Mouse (Mus musculus): Measurements from ENCODE around the gene Arl5a. TPM values are rescaled to one million over a fixed set of nuclear protein-coding genes. Genes with fewer than 3 reads are reported as not detected.

Arl5a gene
- total and polyA plus RNA-seq, 3 experiments = 10.0 to 33.9 (median 32.5) TPM

- no peak overlapping the region for H3K9ac ChIP-seq (ENCODE audit: low read depth, low read length)
- H3K79me2 ChIP-seq (replicated peaks; ENCODE audit: control insufficient read depth, insufficient read depth, low read length) = no peaks in the 10 kb centered on the region
- H3K27ac ChIP-seq = no peak overlapping the region
- peaks cover 1% of the 10 kb centered on the region; the same call in 1 of the 2 replicates for H3K4me1 ChIP-seq (ENCODE audit: control insufficient read depth, insufficient read depth, low read length)
- no peak overlapping the region for H3K4me3 ChIP-seq
- H3K36me3 ChIP-seq (ENCODE audit: control insufficient read depth, insufficient read depth, low read length) = no peaks in the 10 kb centered on the region; the same call in 1 of the 2 replicates
- DNase-seq = no peak
- H3K27me3 ChIP-seq (ENCODE audit: control insufficient read depth, insufficient read depth, low read length) = no peaks in the 10 kb centered on the region
- intact Hi-C loops (cut with DNase I) = no loop called here
- WGBS = 66% methylated on average over 7 of the region's 7 CpGs
- TF ChIP-seq EP300 (IDR thresholded peaks at IDR 0.05; ENCODE audit: insufficient read depth, low read depth, low read length) = no peak
- no peak for TF ChIP-seq POLR2A (IDR thresholded peaks at IDR 0.05; ENCODE audit: insufficient read depth, low read depth, low read length)
- TF ChIP-seq CTCF (IDR thresholded peaks at IDR 0.05) = no peak
These were observed 31.1 kb upstream of the Arl5a start for GRCm38 (mm10) chr2:52455606-52456479.

DNA sequence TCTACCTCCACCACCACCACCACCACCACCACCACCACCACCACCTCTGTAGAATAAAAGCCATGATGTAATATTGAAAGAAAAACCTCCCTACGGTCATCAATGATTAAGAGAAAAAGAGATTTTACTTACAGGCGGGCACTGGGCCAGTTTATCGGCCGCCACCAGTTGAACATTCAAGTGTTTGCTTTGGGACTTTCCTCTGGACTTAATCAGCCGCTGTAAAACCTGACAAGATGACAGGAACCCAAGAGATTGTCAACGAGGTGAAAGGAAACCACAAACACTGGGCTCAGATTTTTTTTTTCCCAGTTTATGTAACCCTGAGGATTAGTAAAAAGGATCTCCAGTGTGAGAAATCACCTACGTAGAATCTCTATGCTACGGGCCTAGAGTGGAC is 25.1 kb upstream of the Arl5a start:
- TF ChIP-seq CTCF (IDR thresholded peaks at IDR 0.05) (no peak), EP300 (IDR thresholded peaks at IDR 0.05; ENCODE audit: insufficient read depth, low read depth, low read length) (no peak), POLR2A (IDR thresholded peaks at IDR 0.05; ENCODE audit: insufficient read depth, low read depth, low read length) (no peak)
- intact Hi-C loops (cut with DNase I) = no loop called here
- Histone ChIP-seq H3K4me3 (no peak overlapping the region), H3K27ac (no peak overlapping the region), H3K36me3 (ENCODE audit: control insufficient read depth, insufficient read depth, low read length) (no peaks in the 10 kb centered on the region; the same call in 1 of the 2 replicates), H3K9ac (ENCODE audit: low read depth, low read length) (no peak overlapping the region), H3K79me2 (replicated peaks; ENCODE audit: control insufficient read depth, insufficient read depth, low read length) (no peaks in the 10 kb centered on the region), H3K27me3 (ENCODE audit: control insufficient read depth, insufficient read depth, low read length) (no peaks in the 10 kb centered on the region), H3K4me1 (ENCODE audit: control insufficient read depth, insufficient read depth, low read length) (peaks cover 4% of the 10 kb centered on the region; the same call in 1 of the 2 replicates)
- 49% methylated on average over 8 of the region's 8 CpGs for WGBS
- DNase-seq = no peak

DNA sequence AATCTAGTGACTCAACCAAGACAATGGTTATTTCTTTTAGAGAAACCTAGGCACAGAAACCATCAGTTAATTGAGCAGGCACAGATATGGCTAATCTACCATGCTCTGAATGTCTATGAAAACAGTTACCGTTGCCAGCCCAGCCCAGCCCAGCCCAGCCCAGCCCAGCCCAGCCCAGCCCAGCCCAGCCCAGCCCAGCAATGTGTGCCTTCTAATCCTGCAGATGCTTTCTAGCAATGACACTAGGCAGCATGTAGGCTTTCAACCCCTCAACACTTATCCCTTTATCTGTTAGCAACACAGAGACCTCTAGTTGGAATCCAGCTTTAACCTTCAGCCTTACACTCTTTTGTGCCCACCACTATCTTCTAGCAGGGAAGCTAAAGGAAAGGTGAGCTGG is 24.2 kb upstream of the Arl5a start:
- Histone ChIP-seq H3K79me2 (replicated peaks; ENCODE audit: control insufficient read depth, insufficient read depth, low read length) (no peaks in the 10 kb centered on the region), H3K27me3 (ENCODE audit: control insufficient read depth, insufficient read depth, low read length) (no peaks in the 10 kb centered on the region), H3K9ac (ENCODE audit: low read depth, low read length) (no peak overlapping the region), H3K4me3 (no peak overlapping the region), H3K27ac (no peak overlapping the region), H3K4me1 (ENCODE audit: control insufficient read depth, insufficient read depth, low read length) (peaks cover 4% of the 10 kb centered on the region; the same call in 1 of the 2 replicates), H3K36me3 (ENCODE audit: control insufficient read depth, insufficient read depth, low read length) (no peaks in the 10 kb centered on the region; the same call in 1 of the 2 replicates)
- DNase-seq = no peak
- intact Hi-C loops (cut with DNase I) = no loop called here
- 37% methylated on average over 1 of the region's 1 CpGs for WGBS
- TF ChIP-seq CTCF (IDR thresholded peaks at IDR 0.05) (no peak), EP300 (IDR thresholded peaks at IDR 0.05; ENCODE audit: insufficient read depth, low read depth, low read length) (no peak), POLR2A (IDR thresholded peaks at IDR 0.05; ENCODE audit: insufficient read depth, low read depth, low read length) (no peak)

- no peak overlapping the region for H3K9ac ChIP-seq (ENCODE audit: low read depth, low read length)
- no peak overlapping the region for H3K4me3 ChIP-seq
- TF ChIP-seq POLR2A (IDR thresholded peaks at IDR 0.05; ENCODE audit: insufficient read depth, low read depth, low read length) (no peak), EP300 (IDR thresholded peaks at IDR 0.05; ENCODE audit: insufficient read depth, low read depth, low read length) (no peak), CTCF (IDR thresholded peaks at IDR 0.05) (no peak)
- H3K36me3 ChIP-seq (ENCODE audit: control insufficient read depth, insufficient read depth, low read length) = no peaks in the 10 kb centered on the region; the same call in 1 of the 2 replicates
- H3K4me1 ChIP-seq (ENCODE audit: control insufficient read depth, insufficient read depth, low read length) = peaks cover 4% of the 10 kb centered on the region; the same call in 1 of the 2 replicates
- H3K79me2 ChIP-seq (replicated peaks; ENCODE audit: control insufficient read depth, insufficient read depth, low read length) = no peaks in the 10 kb centered on the region
- intact Hi-C loops (cut with DNase I) = no loop called here
- no peaks in the 10 kb centered on the region for H3K27me3 ChIP-seq (ENCODE audit: control insufficient read depth, insufficient read depth, low read length)
- WGBS = 62% methylated on average over 5 of the region's 5 CpGs
- no peak overlapping the region for H3K27ac ChIP-seq
- DNase-seq = no peak
These were observed 21.9 kb upstream of the Arl5a start for GRCm38 (mm10) chr2:52446648-52447047.

DNA sequence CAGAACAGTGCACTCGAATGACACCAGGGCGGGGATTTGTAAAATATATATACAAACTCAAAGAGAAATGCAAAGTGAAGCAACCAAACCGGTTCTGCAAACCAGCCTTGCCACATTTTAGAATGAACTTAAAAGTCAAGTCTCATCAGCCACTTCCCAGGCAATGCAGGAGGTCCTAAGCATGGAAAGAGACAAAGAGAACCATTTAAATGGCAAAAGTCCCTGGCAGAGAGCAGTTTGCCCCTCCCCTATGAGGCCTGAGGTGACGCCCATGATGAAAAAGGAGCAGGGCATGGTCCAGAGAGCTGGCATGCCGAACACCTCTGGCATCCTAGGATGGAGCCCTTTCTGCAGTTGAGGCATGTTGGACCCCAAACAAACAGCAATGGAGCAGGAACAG is 17.4 kb upstream of the Arl5a start:
- Histone ChIP-seq H3K27me3 (ENCODE audit: control insufficient read depth, insufficient read depth, low read length) (no peaks in the 10 kb centered on the region), H3K9ac (ENCODE audit: low read depth, low read length) (no peak overlapping the region), H3K4me3 (no peak overlapping the region), H3K4me1 (ENCODE audit: control insufficient read depth, insufficient read depth, low read length) (peaks cover 7% of the 10 kb centered on the region), H3K79me2 (replicated peaks; ENCODE audit: control insufficient read depth, insufficient read depth, low read length) (no peaks in the 10 kb centered on the region), H3K27ac (no peak overlapping the region), H3K36me3 (ENCODE audit: control insufficient read depth, insufficient read depth, low read length) (no peaks in the 10 kb centered on the region)
- intact Hi-C loops (cut with DNase I) = no loop called here
- no peak for DNase-seq
- WGBS = 73% methylated on average over 5 of the region's 5 CpGs
- no peak for TF ChIP-seq EP300 (IDR thresholded peaks at IDR 0.05; ENCODE audit: insufficient read depth, low read depth, low read length)
- no peak for TF ChIP-seq POLR2A (IDR thresholded peaks at IDR 0.05; ENCODE audit: insufficient read depth, low read depth, low read length)
- TF ChIP-seq CTCF (IDR thresholded peaks at IDR 0.05) = no peak

- WGBS = 86% methylated on average over 4 of the region's 4 CpGs
- intact Hi-C loops (cut with DNase I) = no loop called here
- TF ChIP-seq CTCF (IDR thresholded peaks at IDR 0.05) = no peak
- TF ChIP-seq EP300 (IDR thresholded peaks at IDR 0.05; ENCODE audit: insufficient read depth, low read depth, low read length) = no peak
- TF ChIP-seq POLR2A (IDR thresholded peaks at IDR 0.05; ENCODE audit: insufficient read depth, low read depth, low read length) = no peak
- DNase-seq = no peak
- Histone ChIP-seq H3K27ac (no peak overlapping the region), H3K79me2 (replicated peaks; ENCODE audit: control insufficient read depth, insufficient read depth, low read length) (no peaks in the 10 kb centered on the region), H3K4me3 (no peak overlapping the region), H3K27me3 (ENCODE audit: control insufficient read depth, insufficient read depth, low read length) (no peaks in the 10 kb centered on the region), H3K9ac (ENCODE audit: low read depth, low read length) (no peak overlapping the region), H3K36me3 (ENCODE audit: control insufficient read depth, insufficient read depth, low read length) (no peaks in the 10 kb centered on the region), H3K4me1 (ENCODE audit: control insufficient read depth, insufficient read depth, low read length) (peaks cover 7% of the 10 kb centered on the region)
These were observed 15.8 kb upstream of the Arl5a start for GRCm38 (mm10) chr2:52440420-52441015.
